Mouse (Mus musculus) CH12.LX (cell line): ENCODE results near the gene Phf2. TPM values are rescaled to one million over a fixed set of nuclear protein-coding genes. Genes with fewer than 3 reads are reported as not detected.

Experiments used
- DNase-seq: peaks from one replicate; pipeline ENCODE4 v3.0.0-alpha.2; 2013; ENCODE audit errors: extremely low read depth
- H3K27ac ChIP-seq: 2 replicates; pipeline ENCODE4 v1.5.1; 2012; ENCODE audit warnings: low read depth, mild to moderate bottlenecking, control low read depth, moderate library complexity; ENCODE audit not compliant: insufficient read depth
- H3K27me3 ChIP-seq: replicated peaks from 2 replicates; pipeline ENCODE3; 2012; ENCODE audit warnings: inconsistent platforms
- H3K36me3 ChIP-seq, 2 experiments: replicated peaks in 1 of 2; 2 replicates each; pipeline versions ENCODE3 to v1.6.1; 2012; ENCODE audit warnings: inconsistent platforms in 1 of 2, low read length in 1 of 2, mild to moderate bottlenecking in 1 of 2, mixed read lengths in 1 of 2, moderate library complexity in 1 of 2; ENCODE audit not compliant: control insufficient read depth in 1 of 2, insufficient read depth in 1 of 2
- H3K4me1 ChIP-seq, 2 experiments: 2 replicates each; pipeline ENCODE4 v1.6.1; 2012; ENCODE audit warnings: inconsistent platforms in 1 of 2, moderate library complexity in 1 of 2; ENCODE audit not compliant: insufficient read depth in 2 of 2, control insufficient read depth in 1 of 2
- H3K4me2 ChIP-seq: 2 replicates; pipeline ENCODE4 v1.6.1; 2012; ENCODE audit warnings: low read depth, mild to moderate bottlenecking, control low read depth; ENCODE audit not compliant: poor library complexity, insufficient read depth, severe bottlenecking
- H3K4me3 ChIP-seq, 3 experiments: fragments of 150-350 bp in 1 of 3; sonication (generic) in 1 of 3; replicated peaks in 1 of 3; 2 replicates each; pipeline versions ENCODE3 to v1.5.1; 2011 to 2012; ENCODE audit warnings: low read depth in 2 of 3, low read length in 2 of 3, mild to moderate bottlenecking in 2 of 3, moderate library complexity in 2 of 3, control low read depth in 1 of 3, improper control_type of control experiment in 1 of 3, inconsistent platforms in 1 of 3, mixed read lengths in 1 of 3; ENCODE audit not compliant: poor library complexity in 1 of 3
- H3K79me2 ChIP-seq: replicated peaks from 2 replicates; pipeline ENCODE4 v1.6.1; 2012; ENCODE audit warnings: mild to moderate bottlenecking, moderate library complexity; ENCODE audit not compliant: control insufficient read depth, poor library complexity, insufficient read depth, severe bottlenecking; ENCODE audit errors: extremely low read depth
- H3K9ac ChIP-seq: 2 replicates; pipeline ENCODE4 v1.6.1; 2012; ENCODE audit warnings: low read depth, mild to moderate bottlenecking, control low read depth, moderate library complexity; ENCODE audit not compliant: insufficient read depth
- H3K9me3 ChIP-seq: replicated peaks from 2 replicates; pipeline ENCODE3; 2012; ENCODE audit warnings: low read length, inconsistent platforms, mixed read lengths
- CTCF ChIP-seq, 2 experiments: IDR thresholded peaks in 1 of 2; conservative IDR thresholded peaks in 1 of 2; 2 replicates each; pipeline ENCODE4 v1.5.1; 2011 to 2012; ENCODE audit warnings: low read depth in 2 of 2, low read length in 2 of 2, improper control_type of control experiment in 1 of 2, inconsistent platforms in 1 of 2, mild to moderate bottlenecking in 1 of 2, moderate library complexity in 1 of 2
- E2F4 ChIP-seq: IDR thresholded peaks from 2 replicates; pipeline ENCODE4 v1.6.1; 2011; ENCODE audit warnings: low read depth, low read length, improper control_type of control experiment; ENCODE audit not compliant: insufficient replicate concordance
- ELF1 ChIP-seq: IDR thresholded peaks from 2 replicates; pipeline ENCODE4 v1.6.1; 2014; ENCODE audit warnings: low read depth, mild to moderate bottlenecking, inconsistent platforms, low read length, improper control_type of control experiment
- JUN ChIP-seq: IDR thresholded peaks from 2 replicates; pipeline ENCODE4 v1.6.1; 2011; ENCODE audit warnings: low read depth, mild to moderate bottlenecking, low read length, improper control_type of control experiment, moderate library complexity; ENCODE audit not compliant: insufficient read depth
- MXI1 ChIP-seq: IDR thresholded peaks from 2 replicates; pipeline ENCODE4 v1.6.1; 2011; ENCODE audit warnings: mild to moderate bottlenecking, low read depth, low read length, improper control_type of control experiment
- PAX5 ChIP-seq: IDR thresholded peaks from 2 replicates; pipeline ENCODE4 v1.6.1; 2012; ENCODE audit warnings: low read length, inconsistent platforms, mixed read lengths
- POLR2A ChIP-seq: IDR thresholded peaks from 2 replicates; pipeline ENCODE4 v1.6.1; 2011; ENCODE audit warnings: low read depth, mild to moderate bottlenecking, improper control_type of control experiment, low read length
- POLR2AphosphoS2 ChIP-seq: IDR thresholded peaks from 2 replicates; pipeline ENCODE4 v1.6.1; 2011; ENCODE audit warnings: low read depth, low read length, improper control_type of control experiment
- RAD21 ChIP-seq: IDR thresholded peaks from 2 replicates; pipeline ENCODE4 v1.6.1; 2011; ENCODE audit warnings: low read depth, mild to moderate bottlenecking, low read length, improper control_type of control experiment, moderate library complexity
- SMC3 ChIP-seq: IDR thresholded peaks from 2 replicates; pipeline ENCODE4 v1.6.1; 2011; ENCODE audit warnings: low read depth, low read length, improper control_type of control experiment
- ZC3H11A ChIP-seq: IDR thresholded peaks from 2 replicates; pipeline ENCODE4 v1.6.1; 2012; ENCODE audit warnings: low read depth, mild to moderate bottlenecking, inconsistent platforms, low read length, improper control_type of control experiment
- dilution Hi-C: fragments of 300-500 bp; cut with MboI; formaldehyde crosslinking; loops from 2 replicates; pipeline ENCODE4 v1.14.3; 2020; ENCODE audit warnings: low sequenced_read_pairs; ENCODE audit not compliant: extremely low pct_unique_long_range_greater_than_20kb, extremely low pct_ligation_motif_present
- in situ Hi-C: fragments of 300-500 bp; cut with MboI; formaldehyde crosslinking; loops from 3 replicates; pipeline ENCODE4 v1.14.3; 2019; ENCODE audit warnings: low sequenced_read_pairs, low pct_ligation_motif_present, low pct_unique_long_range_greater_than_20kb, mixed read lengths
- polyA plus RNA-seq: library from polyadenylated mRNA; unstranded; fragments of >175 nt; gene quantifications from 2 replicates; pipeline ENCODE4 v1.2.1, GENCODE M21; 2012; ENCODE audit warnings: low read depth; ENCODE audit not compliant: insufficient read length
- total RNA-seq, 2 experiments: library from RNA; depleted of rRNA; stranded (reverse); fragments of 300-350 nt in 1 of 2; fragments of >200 nt in 1 of 2; gene quantifications; 2 replicates each; pipeline ENCODE4 v1.2.3; 2012 to 2014

Gene Phf2
- total and polyA plus RNA-seq, 3 experiments, result 2.3 to 14.2 (median 6.7) TPM

DNA sequence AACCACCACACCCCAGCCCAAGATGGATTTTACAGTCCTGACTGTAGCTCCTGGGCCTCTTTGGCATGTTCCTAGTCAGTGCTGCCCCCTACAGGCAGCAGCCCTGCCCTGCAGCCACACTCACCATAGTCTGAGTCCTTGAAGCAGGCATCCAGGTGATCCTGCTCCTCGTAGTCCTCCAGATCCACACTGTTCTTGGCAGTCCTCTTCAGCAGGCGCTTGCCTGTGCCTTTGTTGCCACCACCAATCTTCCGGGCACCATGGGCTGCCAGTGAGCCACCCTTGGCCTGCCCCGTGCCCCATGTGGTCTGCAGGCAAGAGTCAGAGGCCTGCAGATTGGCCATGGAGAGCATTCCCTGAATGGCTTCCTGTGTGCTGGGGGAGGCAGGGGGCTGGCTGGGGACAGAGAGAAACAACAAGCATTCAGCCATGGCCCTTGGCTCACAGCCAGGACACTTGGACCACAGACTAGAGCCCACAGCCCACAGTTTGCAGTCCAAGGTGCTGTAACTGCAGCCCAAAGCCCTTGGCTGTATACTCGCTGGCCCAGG, 63.4 kb downstream of the Phf2 start:
- Histone ChIP-seq H3K4me2 (no peak overlapping the region), H3K79me2 (no peaks in the 10 kb centered on the region), H3K36me3 (peaks cover 28 to 95% of the 10 kb centered on the region in 2 experiments), H3K27ac (no peak overlapping the region), H3K9me3 (no peaks in the 10 kb centered on the region), H3K27me3 (no peaks in the 10 kb centered on the region), H3K4me1 (no peaks in the 10 kb centered on the region), H3K4me3 (no peak overlapping the region), H3K9ac (no peak overlapping the region)
- dilution Hi-C loops (no loop called here), in situ Hi-C loops (loop anchor here (10.0 to 25.0 kb wide), 2 partner anchors 73 to 270 kb away; no protein-coding TSS in a partner anchor)
- DNase-seq, result peak; percentile 55
- peak; percentile 62 for TF ChIP-seq RAD21
- no peak for TF ChIP-seq JUN
- peak; percentile 77 to 86; a peak in 3 of 4 replicates for TF ChIP-seq CTCF (conservative IDR thresholded peaks at IDR 0.05 in 1 of 2, IDR thresholded peaks at IDR 0.05 in 1 of 2; ENCODE audit: low read depth in 2 of 2, low read length in 2 of 2)
- TF ChIP-seq MXI1, result no peak
- no peak for TF ChIP-seq E2F4
- peak; percentile 46 for TF ChIP-seq SMC3

DNA sequence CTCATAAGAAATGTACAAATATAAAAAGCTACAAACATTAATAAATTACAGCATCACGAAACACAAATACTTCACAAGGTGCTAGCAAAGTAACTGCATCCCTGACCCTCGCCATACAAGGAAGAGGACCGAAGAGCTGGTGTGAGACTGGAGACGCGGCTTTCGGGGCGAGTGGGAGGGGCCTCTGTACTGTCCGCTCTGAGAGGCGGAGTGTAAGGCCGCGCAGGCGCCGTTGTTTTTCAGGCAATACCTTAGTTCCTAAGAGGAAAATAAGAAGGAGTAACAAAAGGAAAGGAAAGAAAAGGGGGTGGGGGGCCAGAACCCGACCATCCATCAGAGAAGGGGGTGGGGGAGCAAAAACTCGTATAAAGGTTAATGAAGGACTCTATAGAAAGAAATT, 68.7 kb downstream of the Phf2 start:
- Histone ChIP-seq H3K27me3 (no peaks in the 10 kb centered on the region), H3K79me2 (no peaks in the 10 kb centered on the region), H3K4me1 (no peaks in the 10 kb centered on the region), H3K4me2 (no peak overlapping the region), H3K9ac (no peak overlapping the region), H3K27ac (no peak overlapping the region), H3K9me3 (no peaks in the 10 kb centered on the region), H3K4me3 (no peak overlapping the region), H3K36me3 (peaks cover 26 to 57% of the 10 kb centered on the region in 2 experiments)
- TF ChIP-seq POLR2AphosphoS2 (no peak), CTCF (conservative IDR thresholded peaks at IDR 0.05 in 1 of 2, IDR thresholded peaks at IDR 0.05 in 1 of 2; ENCODE audit: low read depth in 2 of 2, low read length in 2 of 2) (no peak)
- DNase-seq, result no peak
- in situ Hi-C loops (loop anchor here (10.0 to 25.0 kb wide), 2 partner anchors 67 to 265 kb away; no protein-coding TSS in a partner anchor), dilution Hi-C loops (no loop called here)

DNA sequence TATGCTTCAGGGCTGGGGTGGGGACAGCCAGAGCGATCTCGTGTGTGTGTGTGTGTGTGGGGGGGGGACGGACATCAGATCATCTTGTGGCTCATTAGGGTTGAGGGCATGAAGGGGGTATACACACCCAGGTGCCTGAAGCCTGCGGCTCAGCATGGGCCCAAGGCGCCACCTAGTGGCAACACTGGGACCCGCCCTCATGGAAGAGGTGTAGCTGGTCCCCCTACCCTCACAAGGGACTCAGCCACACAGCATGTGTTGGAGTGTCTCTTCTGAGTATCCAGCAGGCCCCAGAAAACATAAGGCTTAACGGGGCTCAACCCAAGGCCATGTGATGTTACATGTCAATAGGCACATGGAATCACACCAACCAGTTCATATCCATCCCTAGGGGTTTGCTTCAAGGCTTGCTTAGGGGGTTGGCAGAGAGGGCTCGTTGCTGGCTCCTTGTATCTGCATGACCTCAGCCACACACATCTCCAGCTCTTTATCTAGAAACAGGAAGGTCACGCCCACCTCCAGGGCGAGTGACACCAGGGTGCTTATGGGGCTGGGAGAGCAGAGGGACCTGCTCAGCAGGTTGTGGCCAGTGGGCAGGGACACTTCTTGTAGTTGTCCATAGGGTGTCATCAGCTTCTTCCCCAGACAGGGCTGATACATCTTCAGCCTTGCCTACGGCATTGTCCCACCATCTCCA, 69.9 kb downstream of the Phf2 start:
- H3K4me1 ChIP-seq, result no peaks in the 10 kb centered on the region
- no peak overlapping the region for H3K9ac ChIP-seq
- H3K27me3 ChIP-seq, result no peaks in the 10 kb centered on the region
- H3K79me2 ChIP-seq, result no peaks in the 10 kb centered on the region
- dilution Hi-C loops, result no loop called here
- H3K4me3 ChIP-seq, result no peak overlapping the region
- TF ChIP-seq PAX5 (no peak), ZC3H11A (0 out of 2 replicates have a peak, but pooled peaks have one; percentile 4), RAD21 (peak; percentile 82), ELF1 (no peak), CTCF (conservative IDR thresholded peaks at IDR 0.05 in 1 of 2, IDR thresholded peaks at IDR 0.05 in 1 of 2; ENCODE audit: low read depth in 2 of 2, low read length in 2 of 2) (peak; percentile 70 to 86), SMC3 (peak; percentile 81), POLR2A (no peak)
- DNase-seq, result peak; percentile 39
- in situ Hi-C loops, result loop anchor here (10.0 to 25.0 kb wide), 2 partner anchors 66 to 264 kb away; no protein-coding TSS in a partner anchor
- no peak overlapping the region for H3K27ac ChIP-seq
- no peaks in the 10 kb centered on the region for H3K9me3 ChIP-seq
- peaks cover 21 to 45% of the 10 kb centered on the region in 2 experiments for H3K36me3 ChIP-seq
- no peak overlapping the region for H3K4me2 ChIP-seq
